8 mouse cellular contexts compared by ENCODE assay signal in the genomic region with DNA sequence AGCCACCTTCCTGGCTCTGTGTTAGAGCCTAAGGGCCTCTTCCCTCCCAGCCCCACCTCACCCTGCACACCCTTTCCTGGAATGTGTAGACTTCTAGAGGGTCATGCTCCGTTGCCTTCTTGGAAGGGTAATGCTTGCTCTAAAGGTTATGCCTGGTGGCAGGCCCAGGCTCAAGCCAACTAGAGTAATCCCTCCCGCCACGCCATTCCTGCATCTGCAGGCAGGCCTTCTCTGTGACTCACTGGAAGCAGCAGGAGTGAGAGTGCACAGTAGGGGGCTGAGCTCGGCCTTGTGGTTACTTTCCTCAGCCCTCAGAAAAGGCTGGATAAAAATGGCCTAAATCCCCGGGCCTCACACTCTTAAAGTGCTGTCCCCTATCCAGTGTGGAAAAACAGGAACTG. TPM values are rescaled to one million over a fixed set of nuclear protein-coding genes. Genes with fewer than 3 reads are reported as not detected.
A peak's percentile ranks its signal among the peaks of the same experiment; 100 is the strongest.
DNase-seq lines count a peak whose midpoint lies in the region; ATAC-seq and TF ChIP-seq lines count a peak whose summit lies in the region.

No protein-coding gene starts in this region.

- peak overlapping the region; percentile 75 for H3K4me2 ChIP-seq in intestine, postnatal 0 days (replicated peaks; ENCODE audit: low read depth)
- H3K4me2 ChIP-seq in lung, embryonic 16.5 days (ENCODE audit: low read depth, low read length), result peak overlapping the region; percentile 74

- H3K4me1 ChIP-seq in lung, adult 2 months (ENCODE audit: control insufficient read depth, insufficient read depth, low read length), result peaks cover 10% of the 10 kb centered on the region
- H3K4me1 ChIP-seq in intestine, postnatal 0 days (replicated peaks; ENCODE audit: control insufficient read depth, insufficient read depth, low read length), result peaks cover 4% of the 10 kb centered on the region; the same call in 1 of the 2 replicates
- H3K4me1 ChIP-seq in lung, embryonic 16.5 days (replicated peaks; ENCODE audit: control insufficient read depth, insufficient read depth, low read length), result peaks cover 20% of the 10 kb centered on the region

- ATAC-seq in intestine, postnatal 0 days, result no peak; the same call in 1 of the 2 replicates
- no peak for ATAC-seq in lung, embryonic 16.5 days (ENCODE audit: low read depth)

- no peak for TF ChIP-seq CTCF in lung, adult 2 months (IDR thresholded peaks at IDR 0.05; ENCODE audit: insufficient read depth, low read length)
- peak; percentile 30 for TF ChIP-seq CTCF in intestine, postnatal 0 days (IDR thresholded peaks at IDR 0.05; ENCODE audit: low read depth)

- 25% methylated on average over 5 of the region's 5 CpGs for WGBS in lung, adult 2 months
- WGBS in intestine, postnatal 0 days, result 14% methylated on average over 5 of the region's 5 CpGs
- WGBS in lung, embryonic 16.5 days, result 19% methylated on average over 5 of the region's 5 CpGs

- peak overlapping the region; percentile 31 for H3K27ac ChIP-seq in intestine, postnatal 0 days (ENCODE audit: low read depth, low read length)
- peak overlapping the region; percentile 29; the same call in 1 of the 2 replicates for H3K27ac ChIP-seq in lung, embryonic 16.5 days (ENCODE audit: low read length)

- peaks cover 48% of the 10 kb centered on the region for H3K36me3 ChIP-seq in intestine, postnatal 0 days (ENCODE audit: control insufficient read depth, insufficient read depth)
- peaks cover 43% of the 10 kb centered on the region for H3K36me3 ChIP-seq in lung, embryonic 16.5 days (ENCODE audit: control insufficient read depth, insufficient read depth, low read length)

- H3K9ac ChIP-seq in intestine, postnatal 0 days (ENCODE audit: low read depth, low read length), result no peak overlapping the region
- peak overlapping the region; percentile 99 for H3K9ac ChIP-seq in lung, embryonic 16.5 days (ENCODE audit: low read length)

- no peaks in the 10 kb centered on the region for H3K9me3 ChIP-seq in intestine, postnatal 0 days (ENCODE audit: control insufficient read depth)
- no peaks in the 10 kb centered on the region for H3K9me3 ChIP-seq in lung, embryonic 16.5 days (ENCODE audit: control insufficient read depth, low read length)

- TF ChIP-seq POLR2A in lung, adult 2 months (IDR thresholded peaks at IDR 0.05; ENCODE audit: borderline replicate concordance, extremely low read depth, low read depth, low read length), result no peak

- no peaks in the 10 kb centered on the region for H3K27me3 ChIP-seq in intestine, postnatal 0 days (replicated peaks; ENCODE audit: control insufficient read depth, insufficient read depth, low read length)
- no peaks in the 10 kb centered on the region for H3K27me3 ChIP-seq in lung, embryonic 16.5 days (ENCODE audit: control insufficient read depth, insufficient read depth, low read depth, low read length)

- DNase-seq in lung, adult 2 months, result peak; percentile 13
- no peak for DNase-seq in lung, postnatal 4 days
- peak; percentile 36 to 51 for DNase-seq in adrenal gland, adult 18-20 months (ENCODE audit: low spot score in 2 of 2)
- peak; percentile 51 for DNase-seq in fibroblast of lung, adult 2 months (ENCODE audit: low read depth)
- DNase-seq in spleen, postnatal 4 days (ENCODE audit: low spot score in 2 of 2), result no peak
- no peak for DNase-seq in thymus, postnatal 25 days

- no peak overlapping the region for H3K4me3 ChIP-seq in lung, adult 2 months (replicated peaks; ENCODE audit: extremely low read depth, low read depth, low read length)
- peak overlapping the region; percentile 3; the same call in 1 of the 2 replicates for H3K4me3 ChIP-seq in intestine, postnatal 0 days (ENCODE audit: low read depth, low read length)
- H3K4me3 ChIP-seq in lung, embryonic 16.5 days (ENCODE audit: low read length), result peak overlapping the region; percentile 91

RNA-seq across cellular contexts. Expression of a gene that starts 1.8 kb away (rescaled TPM):
- 339 and 440 TPM in 2 replicates for polyA plus RNA-seq in lung, adult 2 months (2012; rRNA removed)
- 100 to 1,000 TPM; 277 to 333 TPM for total RNA-seq in adrenal gland, adult 18-20 months (2021)
- 411 and 423 TPM in 2 replicates for polyA plus RNA-seq in intestine, postnatal 0 days (2015; fragmentation: Nextera tagmentation; extraction: Ambion mirVana)
- polyA plus RNA-seq in lung, embryonic 16.5 days (2015; fragmentation: Nextera tagmentation; extraction: Ambion mirVana), result 624 and 630 TPM in 2 replicates

RNA-seq across cellular contexts. Expression of a gene that starts 11.3 kb away (rescaled TPM):
- 32.0 and 50.5 TPM in 2 replicates for polyA plus RNA-seq in lung, adult 2 months (2012; rRNA removed)
- 10 to 100 TPM; 94.3 to 94.4 TPM for total RNA-seq in adrenal gland, adult 18-20 months (2021)
- 47.0 and 64.3 TPM in 2 replicates for polyA plus RNA-seq in intestine, postnatal 0 days (2015; fragmentation: Nextera tagmentation; extraction: Ambion mirVana)
- 57.9 and 67.9 TPM in 2 replicates for polyA plus RNA-seq in lung, embryonic 16.5 days (2015; fragmentation: Nextera tagmentation; extraction: Ambion mirVana)

RNA-seq across cellular contexts. Expression of a gene that starts 20.3 kb away (rescaled TPM):
- 35.9 and 44.0 TPM in 2 replicates for polyA plus RNA-seq in lung, adult 2 months (2012; rRNA removed)
- 10 to 100 TPM; 40.1 to 44.5 TPM for total RNA-seq in adrenal gland, adult 18-20 months (2021)
- polyA plus RNA-seq in intestine, postnatal 0 days (2015; fragmentation: Nextera tagmentation; extraction: Ambion mirVana), result 11.5 and 13.7 TPM in 2 replicates
- polyA plus RNA-seq in lung, embryonic 16.5 days (2015; fragmentation: Nextera tagmentation; extraction: Ambion mirVana), result 17.4 and 19.9 TPM in 2 replicates

RNA-seq across cellular contexts. Expression of a gene that starts 38.5 kb away (rescaled TPM):
- polyA plus RNA-seq in lung, adult 2 months (2012; rRNA removed), result 20.9 and 24.7 TPM in 2 replicates
- 10 to 100 TPM; 58.2 to 60.1 TPM for total RNA-seq in adrenal gland, adult 18-20 months (2021)
- 37.2 and 37.8 TPM in 2 replicates for polyA plus RNA-seq in intestine, postnatal 0 days (2015; fragmentation: Nextera tagmentation; extraction: Ambion mirVana)
- 93.5 and 94.5 TPM in 2 replicates for polyA plus RNA-seq in lung, embryonic 16.5 days (2015; fragmentation: Nextera tagmentation; extraction: Ambion mirVana)

RNA-seq across cellular contexts. Expression of a gene that starts 52.2 kb away (rescaled TPM):
- 0.10 and 0.34 TPM in 2 replicates for polyA plus RNA-seq in lung, adult 2 months (2012; rRNA removed)
- 1 to 10 TPM; 1.1 to 1.2 TPM for total RNA-seq in adrenal gland, adult 18-20 months (2021)
- 1.7 and 2.0 TPM in 2 replicates for polyA plus RNA-seq in intestine, postnatal 0 days (2015; fragmentation: Nextera tagmentation; extraction: Ambion mirVana)
- 0.49 and 0.93 TPM in 2 replicates for polyA plus RNA-seq in lung, embryonic 16.5 days (2015; fragmentation: Nextera tagmentation; extraction: Ambion mirVana)

Comparison
In these comparisons a context has a peak if more than half of its experiments do, and no peak if none do; other contexts are left out.
1. DNase-seq: peak in lung, adult 2 months (single experiment), adrenal gland, adult 18-20 months (2 of 2) and fibroblast of lung, adult 2 months (single experiment); none in lung, postnatal 4 days (0 of 2), spleen, postnatal 4 days (0 of 2) and thymus, postnatal 25 days (single experiment).